Mouse (Mus musculus): ENCODE results near the gene Olfr1306.

The Olfr1306 gene

GRCm38 (mm10) chr2:111916171-111916570 lies at the start of gene Olfr1306:
Olfr1306 (minus strand) TSS chr2:111916271.
- no peak for DNase-seq (ENCODE audit: low spot score in 2 of 2)

- no peak for DNase-seq (ENCODE audit: low spot score in 2 of 2)
Observed at GRCm38 (mm10) chr2:111964844-111965243, 48.8 kb upstream of the Olfr1306 start, which contains the start of gene Olfr1308. Olfr1308 (minus strand) TSS chr2:111964944.

- no peak for DNase-seq (ENCODE audit: low spot score in 2 of 2)
Observed at GRCm38 (mm10) chr2:111949340-111949739, 33.3 kb upstream of the Olfr1306 start, which contains the start of gene Olfr1307. Olfr1307 (minus strand) TSS chr2:111949440.

GRCm38 (mm10) chr2:111877049-111877448 lies 39.0 kb downstream of the Olfr1306 start, which contains the start of gene Olfr1305:
Olfr1305 (minus strand) TSS chr2:111877149.
- DNase-seq (ENCODE audit: low spot score in 2 of 2), result no peak
